Mouse (Mus musculus): ENCODE measurements around the gene Fam45a.

The Fam45a gene

GRCm38 (mm10) chr19:60811098-60812035 is at the start of gene Fam45a:
TSS of gene Fam45a (plus strand) at chr19:60811585.
- DNase-seq, result peak; percentile 92

DNA sequence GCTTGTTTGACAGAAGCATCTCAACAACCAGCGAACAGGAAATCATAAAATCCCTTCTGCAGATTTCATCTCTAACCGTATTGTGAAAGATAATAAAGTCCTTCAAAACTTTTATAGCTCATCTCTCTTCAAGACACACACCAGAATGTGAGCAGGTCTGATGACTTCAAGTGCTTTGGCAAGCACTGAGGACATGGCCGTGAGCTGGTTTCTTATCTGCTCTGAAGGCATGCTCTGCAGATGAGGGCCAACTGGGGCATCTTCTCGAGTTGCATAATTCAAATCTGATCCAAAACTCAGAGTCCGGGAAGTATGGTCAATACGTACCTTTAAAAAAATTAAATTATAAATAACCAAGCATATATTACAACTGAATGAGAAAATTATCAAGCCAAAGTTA is 38.0 kb upstream of the Fam45a start:
- DNase-seq, result no peak

GRCm38 (mm10) chr19:60782034-60782433 is 29.4 kb upstream of the Fam45a start:
- no peak for DNase-seq

DNA sequence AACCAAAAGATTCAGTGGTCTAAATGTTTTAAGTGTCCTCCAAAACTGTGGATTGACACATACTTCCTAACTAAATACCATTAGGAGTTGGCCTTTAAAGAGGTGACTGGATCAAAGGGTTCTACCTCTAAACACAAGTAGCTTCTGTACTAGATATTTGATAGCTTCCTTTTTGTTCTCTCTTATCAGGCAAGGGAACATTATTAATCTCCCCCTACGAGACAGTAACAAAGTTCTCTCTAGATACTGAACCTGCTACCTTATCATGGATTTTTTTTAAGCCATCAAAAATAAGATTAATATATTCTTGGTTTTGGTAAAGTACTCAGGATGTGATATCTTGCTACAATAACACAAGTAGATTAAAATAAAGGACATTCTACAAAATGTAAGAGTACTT is 26.7 kb upstream of the Fam45a start:
- DNase-seq, result no peak

DNA sequence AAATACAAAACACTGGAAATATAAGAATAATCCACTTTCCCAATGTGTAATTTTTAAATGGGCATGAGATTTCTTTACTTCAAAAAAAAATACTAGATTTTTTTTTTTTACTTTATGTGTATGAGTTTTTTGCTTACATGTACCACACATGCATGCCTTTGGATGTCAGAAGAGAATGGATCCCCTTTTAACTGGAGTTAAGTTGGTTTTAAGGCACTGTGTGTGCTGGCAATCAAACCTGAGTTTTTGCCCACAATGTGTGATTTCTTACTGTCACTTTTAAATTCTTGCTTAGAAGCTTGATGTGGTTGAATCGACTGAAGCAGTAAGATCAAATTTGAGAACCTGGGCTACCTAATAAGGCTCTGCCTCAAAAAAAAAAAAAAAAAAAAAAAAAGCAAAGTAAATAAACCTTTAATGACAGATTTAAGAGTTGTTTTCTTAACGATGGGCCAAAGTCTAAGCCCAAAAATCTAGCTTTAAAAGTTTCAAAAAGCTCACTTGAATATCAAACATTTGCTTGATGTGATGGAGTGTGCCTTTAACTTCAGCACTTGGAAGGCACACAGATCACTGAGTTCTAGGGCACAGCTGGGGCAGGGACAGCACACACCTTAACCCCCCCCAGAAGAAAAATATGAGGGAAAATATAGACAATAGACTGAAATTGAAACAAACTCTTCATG is 23.8 kb upstream of the Fam45a start:
- DNase-seq, result no peak

DNA sequence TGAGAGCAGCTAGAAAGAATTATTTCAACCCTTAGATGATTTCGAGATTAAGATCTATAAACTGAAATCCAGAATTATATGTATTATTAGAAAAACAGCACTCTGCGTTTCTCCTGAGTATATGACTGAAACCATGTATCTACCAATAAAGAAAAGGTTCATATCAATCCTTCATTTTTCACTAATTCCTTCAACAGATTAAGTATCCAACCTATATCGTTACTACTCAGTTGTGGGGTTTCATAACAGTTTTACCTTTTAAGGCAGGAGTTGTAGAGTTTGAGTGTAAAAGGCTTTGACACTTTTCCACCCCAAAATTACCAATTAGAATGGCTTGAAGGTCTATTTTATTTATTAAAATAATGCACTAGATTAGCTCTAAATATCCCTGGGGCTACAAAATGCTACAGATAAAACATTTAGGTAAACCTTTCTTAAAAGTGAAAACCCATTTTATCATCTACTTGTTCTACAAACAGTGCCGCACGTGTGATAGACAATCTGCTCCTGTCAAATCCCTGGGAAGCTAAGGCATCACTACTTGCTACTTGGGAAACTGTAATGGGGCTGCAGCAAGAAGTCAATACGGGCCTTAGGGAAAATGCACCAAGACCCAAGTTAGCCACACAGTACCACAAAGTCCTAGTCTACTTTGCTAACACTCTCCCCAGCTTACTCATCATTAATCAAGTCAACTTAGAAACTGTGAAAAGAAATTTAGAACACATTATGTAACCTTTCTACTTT is 23.0 kb upstream of the Fam45a start:
- DNase-seq, result no peak

DNA sequence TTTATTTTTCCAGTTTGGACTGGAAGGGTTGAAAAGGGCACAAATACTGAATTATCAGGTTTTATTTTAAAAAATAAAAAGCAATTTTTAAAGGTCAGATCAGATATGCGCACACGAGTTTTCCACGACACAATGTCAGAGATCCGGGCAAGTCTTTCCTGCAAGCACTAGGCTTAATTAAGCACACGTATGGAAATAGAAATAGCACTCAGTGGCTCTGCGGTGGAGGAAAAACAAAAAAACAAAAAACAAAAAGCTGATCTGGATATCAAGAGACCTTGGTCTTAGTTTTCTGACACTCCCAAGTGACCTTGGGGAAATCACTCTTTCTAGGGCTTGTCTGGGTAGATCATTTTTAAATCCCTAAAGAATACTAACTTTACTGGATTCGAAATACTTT is 21.9 kb upstream of the Fam45a start:
- DNase-seq, result no peak

GRCm38 (mm10) chr19:60789919-60790506 is 21.4 kb upstream of the Fam45a start:
- DNase-seq, result peak; percentile 61

DNA sequence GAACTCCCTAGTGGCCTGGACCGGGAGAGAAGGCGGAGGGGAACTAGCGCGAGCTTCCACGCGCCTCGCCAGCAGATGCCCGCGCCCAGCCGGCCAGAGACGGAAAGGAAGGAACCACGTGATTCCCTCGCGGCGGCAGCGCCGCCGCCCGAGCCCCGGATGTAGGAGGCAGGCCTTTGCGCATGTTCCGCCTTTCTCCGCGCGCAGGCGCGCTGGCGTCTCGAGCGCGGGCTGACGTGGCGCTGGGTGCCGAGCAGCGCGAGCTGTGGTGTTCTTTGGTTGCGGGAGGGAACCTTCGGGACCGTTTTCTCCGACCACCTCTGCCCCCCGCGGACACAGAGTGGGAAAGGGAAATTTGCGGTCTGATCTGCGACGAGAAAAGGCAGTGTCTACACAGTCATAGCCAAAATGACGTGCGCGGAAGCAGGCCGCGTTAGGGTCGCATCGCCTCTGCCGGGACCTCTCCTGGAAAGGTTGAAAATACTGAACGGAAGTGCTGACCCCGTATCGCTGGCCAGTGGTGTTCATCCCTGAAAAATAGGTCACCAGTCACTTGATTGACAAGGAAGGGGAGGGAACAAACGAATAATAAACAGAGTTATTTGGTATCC is 20.7 kb upstream of the Fam45a start, which contains the start of gene Eif3a:
Gene Eif3a, minus strand, starts transcription at position 108 of the 611 bp plus-strand sequence.
- DNase-seq, result peak; percentile 95

DNA sequence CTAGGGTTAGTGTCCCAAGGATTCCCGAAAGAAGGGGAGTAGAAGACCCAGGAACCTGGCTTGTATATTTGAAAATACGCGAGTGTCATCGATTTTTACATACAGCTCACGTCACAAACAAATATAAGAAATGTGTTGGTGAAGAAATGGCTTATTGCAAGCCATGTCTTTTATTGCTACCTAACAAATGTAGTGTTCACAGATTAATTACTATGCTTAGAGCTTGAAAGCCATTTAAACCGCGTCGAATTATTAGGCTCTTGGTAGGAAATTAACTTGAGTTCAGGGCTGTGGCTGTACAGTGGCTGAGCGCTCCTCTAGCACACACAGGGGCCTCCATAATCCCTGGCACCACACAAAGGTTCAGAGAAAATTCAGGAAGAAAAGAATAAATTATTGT is 20.2 kb upstream of the Fam45a start:
- DNase-seq, result no peak

GRCm38 (mm10) chr19:60793170-60793707 is 18.1 kb upstream of the Fam45a start:
- DNase-seq, result no peak

GRCm38 (mm10) chr19:60795244-60795643 is 16.1 kb upstream of the Fam45a start:
- DNase-seq, result no peak

DNA sequence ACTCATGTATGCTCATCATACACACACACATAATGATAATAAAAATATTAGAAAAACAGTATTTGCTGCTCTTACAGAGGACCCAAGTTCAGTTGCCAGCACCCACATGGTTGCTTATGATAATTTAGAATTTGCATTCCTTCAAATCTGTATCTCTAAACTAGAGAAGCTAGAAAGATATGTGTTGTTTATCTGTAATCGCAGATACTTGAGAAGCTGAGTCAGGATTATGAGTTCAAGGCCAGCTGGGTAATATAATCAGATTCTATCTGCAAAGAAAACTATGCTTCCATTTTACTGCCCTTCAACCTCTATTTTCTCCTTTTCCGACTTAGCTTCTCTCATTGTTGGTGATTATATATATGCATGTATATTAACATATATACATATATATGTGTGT is 14.0 kb upstream of the Fam45a start:
- no peak for DNase-seq

DNA sequence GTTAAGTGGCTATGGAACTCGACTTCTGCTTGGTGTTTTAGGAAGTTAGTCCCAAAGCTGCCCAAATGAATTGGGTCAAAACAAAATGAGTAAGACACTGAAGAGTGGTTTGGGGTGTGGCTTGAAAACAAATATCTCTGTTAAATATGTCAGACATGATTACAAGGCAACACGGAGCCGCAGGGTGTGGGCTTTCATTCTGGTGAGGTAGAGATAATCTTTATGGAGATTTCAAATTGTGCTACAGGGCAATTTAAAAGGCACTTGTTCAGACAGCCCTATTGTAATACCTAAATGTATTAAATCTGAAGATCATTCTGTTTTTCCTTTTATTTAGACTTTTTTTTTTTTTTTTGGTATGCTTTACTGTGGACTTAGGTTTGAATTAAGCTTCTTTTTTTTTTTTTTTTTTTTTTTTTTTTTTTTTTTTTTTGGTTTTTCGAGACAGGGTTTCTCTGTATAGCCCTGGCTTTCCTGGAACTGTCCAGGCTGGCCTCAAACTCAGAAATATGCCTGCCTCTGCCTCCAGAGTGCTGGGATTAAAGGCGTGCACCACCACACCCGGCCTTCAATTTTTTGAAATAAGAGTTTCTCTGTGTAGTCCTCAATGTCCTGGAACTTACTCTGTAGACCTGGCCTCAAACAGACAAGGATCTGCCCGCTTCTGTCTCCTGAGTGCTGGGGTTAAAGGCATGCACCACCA is 11.4 kb upstream of the Fam45a start:
- no peak for DNase-seq

GRCm38 (mm10) chr19:60804903-60805302 is 6.5 kb upstream of the Fam45a start:
- no peak for DNase-seq

DNA sequence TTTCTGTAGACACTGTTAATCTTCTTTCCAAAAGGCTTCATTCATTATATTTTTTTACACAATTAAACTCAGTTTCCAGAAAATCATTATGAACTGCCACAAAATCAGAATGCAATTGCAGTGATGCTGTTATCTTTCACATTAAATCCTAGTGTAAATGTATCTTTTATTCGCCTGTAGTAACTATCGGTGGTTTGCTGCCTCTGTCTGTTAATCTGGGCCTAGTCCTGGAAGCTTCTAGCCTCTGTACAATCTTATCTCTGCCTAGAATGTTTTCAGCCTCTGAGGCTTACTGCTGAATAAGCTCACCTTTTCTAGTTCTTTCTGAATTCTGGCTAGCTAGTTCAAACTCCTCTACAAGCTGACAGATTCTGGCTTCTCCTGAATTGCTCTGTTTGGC is 1.5 kb upstream of the Fam45a start:
- DNase-seq, result no peak

GRCm38 (mm10) chr19:60812036-60812389 is 628 bp downstream of the Fam45a start:
- no peak for DNase-seq

GRCm38 (mm10) chr19:60813133-60813532 is 1.7 kb downstream of the Fam45a start:
- DNase-seq, result no peak

GRCm38 (mm10) chr19:60818677-60819076 is 7.3 kb downstream of the Fam45a start:
- DNase-seq, result no peak

GRCm38 (mm10) chr19:60837747-60838146 is 26.4 kb downstream of the Fam45a start:
- DNase-seq, result peak; percentile 65

- no peak for DNase-seq
These were observed 31.9 kb downstream of the Fam45a start for GRCm38 (mm10) chr19:60843324-60843723.

DNA sequence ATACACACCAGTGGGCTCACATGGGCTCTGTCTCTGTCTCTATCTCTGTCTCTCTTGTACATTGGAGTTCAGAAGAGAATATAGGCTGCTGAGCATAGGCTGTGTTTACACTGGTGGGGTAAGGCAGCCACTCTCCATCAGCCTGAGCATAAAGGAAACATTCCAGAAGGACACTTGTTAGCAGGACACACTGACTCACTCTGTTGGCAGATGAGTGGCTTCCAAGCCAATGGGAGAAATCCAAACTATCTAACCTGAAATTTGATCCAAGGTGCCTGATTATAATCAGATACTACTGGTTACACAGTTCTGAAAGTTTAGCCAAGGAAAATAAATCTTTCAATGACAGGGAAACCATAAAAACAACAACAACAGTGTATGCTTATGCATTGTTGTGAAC is 34.3 kb downstream of the Fam45a start:
- DNase-seq, result no peak
